Mouse (Mus musculus) small intestine, adult 2 months (tissue): Measurements from ENCODE around the gene Tcte1. TPM values are rescaled to one million over a fixed set of nuclear protein-coding genes. Genes with fewer than 3 reads are reported as not detected.

Experiments
- H3K27ac ChIP-seq: fragments of 200-500 bp; 2 replicates; pipeline ENCODE4 v1.5.1; 2012; ENCODE audit warnings: low read depth, low read length, control low read depth, inconsistent platforms; ENCODE audit not compliant: insufficient read depth
- H3K27me3 ChIP-seq: fragments of 200-500 bp; 2 replicates; pipeline ENCODE4 v1.6.1; 2012; ENCODE audit warnings: mild to moderate bottlenecking, moderate library complexity, low read length, inconsistent platforms; ENCODE audit not compliant: control insufficient read depth, insufficient read depth
- H3K36me3 ChIP-seq: fragments of 200-500 bp; 2 replicates; pipeline ENCODE4 v1.6.1; 2012; ENCODE audit warnings: mild to moderate bottlenecking, low read length, control low read depth, inconsistent platforms; ENCODE audit not compliant: control insufficient read depth, insufficient read depth
- H3K4me1 ChIP-seq: fragments of 200-500 bp; 2 replicates; pipeline ENCODE4 v1.6.1; 2012; ENCODE audit warnings: low read length, inconsistent platforms, mixed read lengths; ENCODE audit not compliant: control insufficient read depth, insufficient read depth, insufficient read length
- H3K4me3 ChIP-seq: fragments of 200-500 bp; 2 replicates; pipeline ENCODE4 v1.5.1; 2012; ENCODE audit warnings: low read depth, mild to moderate bottlenecking, control low read depth, inconsistent platforms, low read length, moderate library complexity
- CTCF ChIP-seq: fragments of 200-500 bp; IDR thresholded peaks from 2 replicates; pipeline ENCODE4 v1.5.1; 2012; ENCODE audit warnings: low read depth, mild to moderate bottlenecking, control low read depth, inconsistent platforms, low read length, moderate library complexity, mixed read lengths; ENCODE audit not compliant: insufficient replicate concordance, insufficient read length; ENCODE audit errors: extremely low read depth
- POLR2A ChIP-seq: fragments of 200-500 bp; IDR thresholded peaks from 2 replicates; pipeline ENCODE4 v1.6.1; 2012; ENCODE audit warnings: low read depth, mild to moderate bottlenecking, control low read depth, inconsistent platforms, low read length, moderate library complexity
- WGBS: fragments of 180-500 bp; shearing (Covaris S2); methylation state at CpG from one replicate; pipeline ENCODE4 v1.1.7; 2018; 5-methylcytosine and 5-hydroxymethylcytosine counted together
- polyA plus RNA-seq: library from polyadenylated mRNA; depleted of rRNA; stranded (reverse); fragments of >200 nt; gene quantifications from 2 replicates; pipeline ENCODE4 v1.2.3, GENCODE M21; 2012

The Tcte1 gene
- polyA plus RNA-seq, 1 experiment = 0.04 TPM

DNA sequence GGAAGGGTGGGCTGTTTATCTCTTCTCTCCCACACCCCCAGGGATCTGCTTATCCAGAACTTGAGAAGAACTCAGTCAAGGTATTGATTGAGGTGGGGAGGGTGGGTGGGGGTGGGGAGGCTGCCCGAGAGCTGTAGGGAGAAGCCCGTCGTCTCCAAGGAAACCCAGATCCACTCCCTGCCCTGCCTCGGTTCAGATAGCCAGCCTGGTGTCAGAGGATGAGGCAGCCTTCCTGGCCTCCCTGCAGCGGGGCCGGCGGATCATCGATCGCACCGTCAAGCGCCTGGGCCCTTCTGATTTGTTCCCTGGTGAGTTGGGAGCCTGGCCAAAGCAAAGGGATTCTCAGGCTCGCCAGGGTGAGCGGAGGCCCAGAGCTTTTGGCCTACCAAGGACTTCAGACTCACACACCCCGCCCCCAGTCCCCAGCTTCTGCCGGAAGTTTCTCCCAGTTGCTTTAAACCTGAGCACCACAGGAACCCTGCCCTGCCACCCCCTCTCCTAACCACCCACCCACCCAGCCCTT, 8.0 kb upstream of the Tcte1 start:
- TF ChIP-seq CTCF = no peak
- TF ChIP-seq POLR2A = no peak
- peaks cover 6% of the 10 kb centered on the region for H3K36me3 ChIP-seq
- no peaks in the 10 kb centered on the region for H3K27me3 ChIP-seq
- H3K27ac ChIP-seq = no peak overlapping the region
- H3K4me3 ChIP-seq = no peak overlapping the region
- no peaks in the 10 kb centered on the region for H3K4me1 ChIP-seq
- WGBS = 39% methylated on average over 15 of the region's 15 CpGs

DNA sequence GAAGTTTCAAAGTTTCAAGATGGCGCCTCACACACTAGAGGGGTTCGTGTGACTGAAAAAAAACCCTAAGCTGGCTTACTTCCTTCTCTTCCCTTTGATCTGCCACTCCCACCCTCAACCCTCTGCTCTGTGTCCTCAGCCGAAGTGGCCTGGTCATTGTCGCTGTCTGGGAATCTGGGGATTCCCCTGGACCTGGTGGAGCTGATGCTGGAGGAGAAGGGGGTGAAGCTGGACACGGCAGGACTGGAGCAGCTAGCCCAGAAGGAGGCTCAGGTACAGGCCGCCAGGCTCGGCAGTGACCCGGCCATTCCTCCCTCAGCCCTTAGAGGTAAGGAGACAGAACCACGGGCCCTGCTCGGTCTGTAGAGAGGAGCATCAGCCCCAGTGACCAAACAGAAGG, 7.4 kb upstream of the Tcte1 start:
- Histone ChIP-seq H3K4me3 (no peak overlapping the region), H3K36me3 (peaks cover 6% of the 10 kb centered on the region), H3K4me1 (no peaks in the 10 kb centered on the region), H3K27me3 (no peaks in the 10 kb centered on the region), H3K27ac (no peak overlapping the region)
- TF ChIP-seq POLR2A = no peak
- TF ChIP-seq CTCF = no peak
- 86% methylated on average over 10 of the region's 10 CpGs for WGBS

DNA sequence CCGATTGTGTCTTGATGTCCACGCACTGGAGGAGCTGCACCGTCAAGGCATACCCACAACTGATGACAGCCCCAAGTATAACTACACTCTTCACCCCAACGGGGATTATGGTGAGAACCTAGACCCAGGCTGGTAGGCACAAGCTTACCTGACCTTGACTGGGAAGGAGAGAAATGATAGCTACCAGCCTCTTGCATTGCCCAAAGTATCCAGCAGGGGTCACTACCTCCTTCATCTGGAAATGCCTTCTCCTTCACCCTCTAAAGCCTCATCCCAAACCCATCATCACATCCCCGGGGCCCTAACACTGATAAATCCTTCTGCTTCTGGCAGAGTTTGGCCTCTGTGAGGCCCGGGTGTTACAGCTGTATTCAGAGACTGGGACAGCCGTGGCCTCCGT, 6.7 kb upstream of the Tcte1 start:
- TF ChIP-seq POLR2A (no peak), CTCF (peak; percentile 74; the same call in 1 of the 2 replicates)
- WGBS = 59% methylated on average over 8 of the region's 8 CpGs
- Histone ChIP-seq H3K27ac (no peak overlapping the region), H3K4me3 (no peak overlapping the region), H3K36me3 (peaks cover 5% of the 10 kb centered on the region), H3K4me1 (no peaks in the 10 kb centered on the region), H3K27me3 (no peaks in the 10 kb centered on the region)

DNA sequence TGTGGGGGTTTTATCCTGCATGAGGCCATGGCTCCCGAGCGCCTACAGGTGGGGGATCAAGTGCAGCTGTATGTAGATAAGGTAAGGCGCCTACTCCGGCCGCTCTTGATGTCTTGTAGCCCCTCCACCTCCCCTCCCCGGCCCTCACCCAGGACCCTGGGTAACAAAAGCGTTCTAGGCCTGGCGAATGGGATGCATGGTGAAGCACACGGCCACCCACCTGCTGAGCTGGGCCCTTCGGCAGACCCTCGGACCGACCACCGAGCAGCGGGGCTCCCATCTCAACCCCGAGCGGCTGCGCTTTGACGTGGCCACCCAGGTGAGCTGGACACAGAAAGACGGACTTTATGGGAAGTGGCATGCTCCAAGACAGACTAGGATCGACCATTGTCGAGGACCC, 6.1 kb upstream of the Tcte1 start:
- no peak for TF ChIP-seq POLR2A
- TF ChIP-seq CTCF = no peak
- 96% methylated on average over 21 of the region's 21 CpGs for WGBS
- no peaks in the 10 kb centered on the region for H3K4me1 ChIP-seq

DNA sequence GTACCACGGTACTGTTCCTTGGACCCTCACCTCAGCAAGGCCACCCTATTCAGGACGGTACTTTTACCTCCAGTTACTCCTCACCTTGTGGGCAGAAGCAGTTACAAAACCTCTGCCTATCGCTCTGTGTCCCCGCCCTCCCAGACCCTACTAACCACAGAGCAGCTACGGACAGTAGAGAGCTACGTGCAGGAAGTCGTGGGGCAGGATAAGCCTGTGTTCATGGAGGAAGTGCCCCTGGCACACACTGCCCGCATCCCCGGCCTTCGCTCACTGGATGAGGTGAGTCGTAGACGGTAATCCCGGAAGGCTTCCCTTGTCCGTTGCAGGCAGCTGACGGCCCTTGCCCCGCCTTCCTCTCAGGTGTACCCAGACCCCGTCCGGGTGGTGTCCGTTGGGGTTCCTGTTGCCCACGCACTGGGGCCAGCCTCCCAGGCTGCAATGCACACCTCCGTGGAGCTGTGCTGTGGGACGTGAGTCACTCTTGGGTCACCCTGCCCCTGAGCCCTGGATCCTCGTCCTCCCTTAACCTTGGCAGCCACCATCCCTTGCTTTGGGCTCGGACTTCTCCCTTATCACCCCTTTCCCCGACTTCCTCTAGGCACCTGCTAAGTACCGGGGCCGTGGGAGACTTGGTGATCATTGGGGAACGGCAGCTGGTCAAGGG, 5.6 kb upstream of the Tcte1 start:
- 93% methylated on average over 28 of the region's 28 CpGs for WGBS
- no peaks in the 10 kb centered on the region for H3K27me3 ChIP-seq
- H3K4me1 ChIP-seq = no peaks in the 10 kb centered on the region
- H3K27ac ChIP-seq = no peak overlapping the region
- H3K36me3 ChIP-seq = peaks cover 5% of the 10 kb centered on the region
- TF ChIP-seq CTCF = no peak
- no peak for TF ChIP-seq POLR2A
- no peak overlapping the region for H3K4me3 ChIP-seq

More for the DNA sequence above, 6.1 kb upstream of the Tcte1 start:
- Histone ChIP-seq H3K36me3 (peaks cover 5% of the 10 kb centered on the region), H3K27me3 (no peaks in the 10 kb centered on the region), H3K4me3 (no peak overlapping the region), H3K27ac (no peak overlapping the region)

DNA sequence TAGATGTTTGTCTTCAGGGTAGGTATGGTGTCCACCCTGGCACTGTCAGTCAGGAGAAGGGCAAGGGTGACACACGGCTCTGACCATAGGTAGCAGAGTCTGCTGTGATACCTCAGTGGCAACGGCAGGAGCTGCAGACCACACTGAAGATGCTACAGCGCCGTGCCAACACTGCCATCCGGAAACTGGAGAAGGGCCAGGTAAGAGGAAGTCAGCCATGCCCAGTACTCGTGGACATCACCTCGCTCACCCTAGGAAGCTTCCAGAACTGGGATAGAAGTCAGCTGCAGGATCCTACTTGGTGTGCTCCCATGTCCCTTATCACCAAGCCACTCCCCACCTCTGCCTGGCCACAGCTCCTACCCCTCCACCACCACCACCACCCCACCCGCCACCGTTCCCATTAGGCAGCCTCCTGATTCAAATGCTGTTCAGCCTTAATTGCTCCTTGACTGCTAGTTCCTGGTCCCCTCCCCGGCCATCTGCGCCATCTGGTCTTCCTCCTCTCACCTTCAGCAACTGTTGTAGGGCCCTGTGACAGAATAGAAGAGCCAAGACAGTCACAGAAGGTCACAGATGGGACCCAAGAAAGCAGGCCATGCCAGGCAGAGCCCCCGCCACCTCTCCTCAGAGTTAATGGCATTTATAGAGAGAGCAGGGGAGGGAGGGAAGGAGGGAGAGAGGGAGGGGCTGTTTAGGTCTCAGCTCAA, 4.3 kb upstream of the Tcte1 start:
- 78% methylated on average over 12 of the region's 12 CpGs for WGBS
- Histone ChIP-seq H3K4me1 (no peaks in the 10 kb centered on the region), H3K36me3 (peaks cover 5% of the 10 kb centered on the region), H3K4me3 (no peak overlapping the region), H3K27ac (no peak overlapping the region), H3K27me3 (peaks cover 6% of the 10 kb centered on the region)
- TF ChIP-seq CTCF (no peak), POLR2A (no peak)

DNA sequence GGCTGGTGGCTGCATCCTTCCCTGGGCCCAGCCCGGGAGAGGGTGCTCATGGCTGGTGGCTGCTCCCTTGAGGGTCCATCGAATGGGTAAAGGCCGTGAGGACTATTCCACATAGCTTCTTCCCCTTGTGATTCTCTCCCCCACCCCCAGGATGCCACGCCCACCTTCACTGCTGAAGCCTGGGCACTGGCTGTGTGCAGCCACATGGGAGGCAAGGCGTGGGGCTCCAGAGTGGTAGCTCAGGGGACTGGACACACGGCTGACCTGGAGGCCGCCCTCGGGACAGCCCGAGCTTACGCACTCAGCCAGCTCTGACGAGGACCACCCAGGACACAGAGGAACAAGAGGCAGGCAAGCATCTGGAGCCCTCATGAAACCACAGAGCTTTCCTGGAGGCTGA, 3.1 kb upstream of the Tcte1 start:
- Histone ChIP-seq H3K4me1 (no peaks in the 10 kb centered on the region), H3K36me3 (peaks cover 5% of the 10 kb centered on the region), H3K27ac (no peak overlapping the region), H3K27me3 (peaks cover 6% of the 10 kb centered on the region), H3K4me3 (no peak overlapping the region)
- WGBS = 85% methylated on average over 11 of the region's 11 CpGs
- TF ChIP-seq CTCF (no peak), POLR2A (no peak)
